Mouse (Mus musculus) CH12.LX (cell line): Measurements from ENCODE around the gene Olfr827. TPM values are rescaled to one million over a fixed set of nuclear protein-coding genes. Genes with fewer than 3 reads are reported as not detected.

Source experiments
- DNase-seq: peaks from one replicate; pipeline ENCODE4 v3.0.0-alpha.2; 2013; ENCODE audit errors: extremely low read depth
- H3K27ac ChIP-seq: 2 replicates; pipeline ENCODE4 v1.5.1; 2012; ENCODE audit warnings: low read depth, mild to moderate bottlenecking, control low read depth, moderate library complexity; ENCODE audit not compliant: insufficient read depth
- H3K27me3 ChIP-seq: replicated peaks from 2 replicates; pipeline ENCODE3; 2012; ENCODE audit warnings: inconsistent platforms
- H3K36me3 ChIP-seq, 2 experiments: replicated peaks in 1 of 2; 2 replicates each; pipeline versions ENCODE3 to v1.6.1; 2012; ENCODE audit warnings: inconsistent platforms in 1 of 2, low read length in 1 of 2, mild to moderate bottlenecking in 1 of 2, mixed read lengths in 1 of 2, moderate library complexity in 1 of 2; ENCODE audit not compliant: control insufficient read depth in 1 of 2, insufficient read depth in 1 of 2
- H3K4me1 ChIP-seq, 2 experiments: 2 replicates each; pipeline ENCODE4 v1.6.1; 2012; ENCODE audit warnings: inconsistent platforms in 1 of 2, moderate library complexity in 1 of 2; ENCODE audit not compliant: insufficient read depth in 2 of 2, control insufficient read depth in 1 of 2
- H3K4me2 ChIP-seq: 2 replicates; pipeline ENCODE4 v1.6.1; 2012; ENCODE audit warnings: low read depth, mild to moderate bottlenecking, control low read depth; ENCODE audit not compliant: poor library complexity, insufficient read depth, severe bottlenecking
- H3K4me3 ChIP-seq, 3 experiments: fragments of 150-350 bp in 1 of 3; sonication (generic) in 1 of 3; replicated peaks in 1 of 3; 2 replicates each; pipeline versions ENCODE3 to v1.5.1; 2011 to 2012; ENCODE audit warnings: low read depth in 2 of 3, low read length in 2 of 3, mild to moderate bottlenecking in 2 of 3, moderate library complexity in 2 of 3, control low read depth in 1 of 3, improper control_type of control experiment in 1 of 3, inconsistent platforms in 1 of 3, mixed read lengths in 1 of 3; ENCODE audit not compliant: poor library complexity in 1 of 3
- H3K79me2 ChIP-seq: replicated peaks from 2 replicates; pipeline ENCODE4 v1.6.1; 2012; ENCODE audit warnings: mild to moderate bottlenecking, moderate library complexity; ENCODE audit not compliant: control insufficient read depth, poor library complexity, insufficient read depth, severe bottlenecking; ENCODE audit errors: extremely low read depth
- H3K9ac ChIP-seq: 2 replicates; pipeline ENCODE4 v1.6.1; 2012; ENCODE audit warnings: low read depth, mild to moderate bottlenecking, control low read depth, moderate library complexity; ENCODE audit not compliant: insufficient read depth
- H3K9me3 ChIP-seq: replicated peaks from 2 replicates; pipeline ENCODE3; 2012; ENCODE audit warnings: low read length, inconsistent platforms, mixed read lengths
- BHLHE40 ChIP-seq: IDR thresholded peaks from 2 replicates; pipeline ENCODE4 v1.6.1; 2011; ENCODE audit warnings: mild to moderate bottlenecking, low read depth, low read length, improper control_type of control experiment
- CHD1 ChIP-seq: IDR thresholded peaks from 2 replicates; pipeline ENCODE4 v1.6.1; 2012; ENCODE audit warnings: low read depth, low read length, improper control_type of control experiment, inconsistent platforms
- CTCF ChIP-seq, 2 experiments: IDR thresholded peaks in 1 of 2; conservative IDR thresholded peaks in 1 of 2; 2 replicates each; pipeline ENCODE4 v1.5.1; 2011 to 2012; ENCODE audit warnings: low read depth in 2 of 2, low read length in 2 of 2, improper control_type of control experiment in 1 of 2, inconsistent platforms in 1 of 2, mild to moderate bottlenecking in 1 of 2, moderate library complexity in 1 of 2
- EP300 ChIP-seq: IDR thresholded peaks from 2 replicates; pipeline ENCODE4 v1.6.1; 2011; ENCODE audit warnings: low read length, improper control_type of control experiment
- GABPA ChIP-seq: IDR thresholded peaks from 2 replicates; pipeline ENCODE4 v1.6.1; 2012; ENCODE audit warnings: low read depth, low read length, improper control_type of control experiment, inconsistent platforms; ENCODE audit not compliant: insufficient replicate concordance
- IRF4 ChIP-seq: IDR thresholded peaks from 2 replicates; pipeline ENCODE4 v1.6.1; 2014; ENCODE audit warnings: low read depth, mild to moderate bottlenecking, inconsistent platforms, low read length, improper control_type of control experiment
- MEF2A ChIP-seq: IDR thresholded peaks from 2 replicates; pipeline ENCODE4 v1.6.1; 2014; ENCODE audit warnings: low read depth, mild to moderate bottlenecking, inconsistent platforms, low read length, improper control_type of control experiment, borderline replicate concordance
- PAX5 ChIP-seq: IDR thresholded peaks from 2 replicates; pipeline ENCODE4 v1.6.1; 2012; ENCODE audit warnings: low read length, inconsistent platforms, mixed read lengths
- POLR2A ChIP-seq: IDR thresholded peaks from 2 replicates; pipeline ENCODE4 v1.6.1; 2011; ENCODE audit warnings: low read depth, mild to moderate bottlenecking, improper control_type of control experiment, low read length
- RAD21 ChIP-seq: IDR thresholded peaks from 2 replicates; pipeline ENCODE4 v1.6.1; 2011; ENCODE audit warnings: low read depth, mild to moderate bottlenecking, low read length, improper control_type of control experiment, moderate library complexity
- SMC3 ChIP-seq: IDR thresholded peaks from 2 replicates; pipeline ENCODE4 v1.6.1; 2011; ENCODE audit warnings: low read depth, low read length, improper control_type of control experiment
- TCF12 ChIP-seq: IDR thresholded peaks from 2 replicates; pipeline ENCODE4 v1.6.1; 2014; ENCODE audit warnings: low read depth, mild to moderate bottlenecking, inconsistent platforms, low read length, improper control_type of control experiment
- USF1 ChIP-seq: IDR thresholded peaks from 2 replicates; pipeline ENCODE4 v1.6.1; 2014; ENCODE audit warnings: low read depth, mild to moderate bottlenecking, inconsistent platforms, low read length, improper control_type of control experiment
- USF2 ChIP-seq: conservative IDR thresholded peaks from 2 replicates; pipeline ENCODE4 v1.6.1; 2011; ENCODE audit warnings: low read depth, low read length, improper control_type of control experiment
- ZKSCAN1 ChIP-seq: IDR thresholded peaks from 2 replicates; pipeline ENCODE4 v1.6.1; 2012; ENCODE audit warnings: low read depth, inconsistent platforms, low read length, improper control_type of control experiment, borderline replicate concordance
- ZNF384 ChIP-seq: IDR thresholded peaks from 2 replicates; pipeline ENCODE4 v1.6.1; 2012; ENCODE audit warnings: low read depth, low read length, improper control_type of control experiment, inconsistent platforms
- dilution Hi-C: fragments of 300-500 bp; cut with MboI; formaldehyde crosslinking; loops from 2 replicates; pipeline ENCODE4 v1.14.3; 2020; ENCODE audit warnings: low sequenced_read_pairs; ENCODE audit not compliant: extremely low pct_unique_long_range_greater_than_20kb, extremely low pct_ligation_motif_present
- in situ Hi-C: fragments of 300-500 bp; cut with MboI; formaldehyde crosslinking; loops from 3 replicates; pipeline ENCODE4 v1.14.3; 2019; ENCODE audit warnings: low sequenced_read_pairs, low pct_ligation_motif_present, low pct_unique_long_range_greater_than_20kb, mixed read lengths
- polyA plus RNA-seq: library from polyadenylated mRNA; unstranded; fragments of >175 nt; gene quantifications from 2 replicates; pipeline ENCODE4 v1.2.1, GENCODE M21; 2012; ENCODE audit warnings: low read depth; ENCODE audit not compliant: insufficient read length
- total RNA-seq, 2 experiments: library from RNA; depleted of rRNA; stranded (reverse); fragments of 300-350 nt in 1 of 2; fragments of >200 nt in 1 of 2; gene quantifications; 2 replicates each; pipeline ENCODE4 v1.2.3; 2012 to 2014

Gene Olfr827
- total and polyA plus RNA-seq, 3 experiments: not detected

GRCm38 (mm10) chr10:130184086-130184485 is 30.1 kb downstream of the Olfr827 start, which contains the start of gene Olfr826:
Gene Olfr826, minus strand, starts transcription at chr10:130184186.
- Histone ChIP-seq H3K9ac (no peak within 1 kb of the TSS), H3K4me2 (no peak within 1 kb of the TSS), H3K4me3 (no peak within 1 kb of the TSS), H3K36me3 (no peaks in the 10 kb centered on the region), H3K9me3 (no peaks in the 10 kb centered on the region), H3K4me1 (no peaks in the 10 kb centered on the region), H3K27me3 (no peaks in the 10 kb centered on the region), H3K79me2 (no peaks in the 10 kb centered on the region), H3K27ac (no peak within 1 kb of the TSS)
- dilution Hi-C loops: no loop called here
- in situ Hi-C loops: no loop called here
- TF ChIP-seq CHD1 (no peak), BHLHE40 (no peak), MEF2A (no peak), USF1 (no peak), RAD21 (no peak), SMC3 (no peak), IRF4 (no peak), PAX5 (no peak), ZKSCAN1 (no peak), CTCF (conservative IDR thresholded peaks at IDR 0.05 in 1 of 2, IDR thresholded peaks at IDR 0.05 in 1 of 2; ENCODE audit: low read depth in 2 of 2, low read length in 2 of 2) (no peak), GABPA (no peak), POLR2A (no peak), ZNF384 (no peak), EP300 (no peak)
- no peak for DNase-seq

- Histone ChIP-seq H3K4me3 (no peak within 1 kb of the TSS), H3K27ac (no peak within 1 kb of the TSS), H3K9me3 (no peaks in the 10 kb centered on the region), H3K4me2 (no peak within 1 kb of the TSS), H3K4me1 (no peaks in the 10 kb centered on the region), H3K9ac (no peak within 1 kb of the TSS), H3K27me3 (no peaks in the 10 kb centered on the region), H3K79me2 (no peaks in the 10 kb centered on the region), H3K36me3 (no peaks in the 10 kb centered on the region)
- TF ChIP-seq GABPA (no peak), TCF12 (no peak), USF2 (no peak), IRF4 (no peak), ZKSCAN1 (no peak)
- in situ Hi-C loops (no loop called here), dilution Hi-C loops (no loop called here)
- DNase-seq: no peak
Observed at GRCm38 (mm10) chr10:130166666-130167065, 47.5 kb downstream of the Olfr827 start, which contains the start of gene Olfr825. Gene Olfr825, minus strand, starts transcription at chr10:130166766.
